Mouse (Mus musculus) kidney, postnatal 25 days (tissue): Measurements from ENCODE around the gene Dach1.

ENCODE experiments used
- DNase-seq, 2 experiments: peaks; one replicate each; pipeline ENCODE4 v3.0.0; 2021; ENCODE audit warnings: mixed read lengths in 2 of 2

The Dach1 gene

GRCm38 (mm10) chr14:98023540-98023939 is 146.0 kb downstream of the Dach1 start:
- no peak for DNase-seq

GRCm38 (mm10) chr14:98014053-98014452 is 155.5 kb downstream of the Dach1 start:
- DNase-seq: no peak

- no peak for DNase-seq
These were observed 161.1 kb downstream of the Dach1 start for GRCm38 (mm10) chr14:98008501-98008900.

GRCm38 (mm10) chr14:98002021-98002680 is 167.4 kb downstream of the Dach1 start:
- no peak for DNase-seq

- DNase-seq: no peak
These were observed 171.0 kb downstream of the Dach1 start for GRCm38 (mm10) chr14:97998584-97998983.

GRCm38 (mm10) chr14:97983251-97983650 is 186.3 kb downstream of the Dach1 start:
- DNase-seq: no peak

GRCm38 (mm10) chr14:97982676-97983075 is 186.9 kb downstream of the Dach1 start:
- no peak for DNase-seq

- DNase-seq: no peak
These were observed 188.7 kb downstream of the Dach1 start for GRCm38 (mm10) chr14:97980879-97981278.

- DNase-seq: no peak
These were observed 193.5 kb downstream of the Dach1 start for GRCm38 (mm10) chr14:97976091-97976490.

- DNase-seq: no peak
These were observed 194.1 kb downstream of the Dach1 start for GRCm38 (mm10) chr14:97975447-97975846.

GRCm38 (mm10) chr14:97964543-97965069 is 205.0 kb downstream of the Dach1 start:
- DNase-seq: no peak

- DNase-seq: no peak
These were observed 205.9 kb downstream of the Dach1 start for GRCm38 (mm10) chr14:97963624-97964023.

- DNase-seq: no peak
These were observed 213.2 kb downstream of the Dach1 start for GRCm38 (mm10) chr14:97956356-97956755.

GRCm38 (mm10) chr14:97945471-97945870 is 224.1 kb downstream of the Dach1 start:
- no peak for DNase-seq

GRCm38 (mm10) chr14:97944643-97945268 is 224.8 kb downstream of the Dach1 start:
- no peak for DNase-seq

GRCm38 (mm10) chr14:97942361-97942760 is 227.2 kb downstream of the Dach1 start:
- DNase-seq: no peak

GRCm38 (mm10) chr14:97896622-97897021 is 272.9 kb downstream of the Dach1 start:
- DNase-seq: no peak

- no peak for DNase-seq
These were observed 287.6 kb downstream of the Dach1 start for GRCm38 (mm10) chr14:97881976-97882375.

GRCm38 (mm10) chr14:97871001-97871400 is 298.6 kb downstream of the Dach1 start:
- DNase-seq: no peak

GRCm38 (mm10) chr14:97858384-97858783 is 311.2 kb downstream of the Dach1 start:
- no peak for DNase-seq

GRCm38 (mm10) chr14:97857276-97857675 is 312.3 kb downstream of the Dach1 start:
- DNase-seq: no peak

- DNase-seq: no peak
These were observed 314.2 kb downstream of the Dach1 start for GRCm38 (mm10) chr14:97855345-97855744.

GRCm38 (mm10) chr14:97850486-97850885 is 319.1 kb downstream of the Dach1 start:
- DNase-seq: peak; percentile 44 to 55

- DNase-seq: peak; percentile 29 to 46
These were observed 321.9 kb downstream of the Dach1 start for GRCm38 (mm10) chr14:97847641-97848040.
